Mouse (Mus musculus): Measurements from ENCODE around the gene Fkbp5.
A peak's percentile ranks its signal among the peaks of the same experiment; 100 is the strongest.

The Fkbp5 gene

GRCm38 (mm10) chr17:28460388-28460787 is 56.9 kb downstream of the Fkbp5 start:
- DNase-seq (ENCODE audit: low spot score in 2 of 2), result no peak

- peak in 1 of 2 experiments; percentile 45 for DNase-seq (ENCODE audit: low spot score in 2 of 2)
These were observed 62.2 kb downstream of the Fkbp5 start for GRCm38 (mm10) chr17:28455098-28455497.

DNA sequence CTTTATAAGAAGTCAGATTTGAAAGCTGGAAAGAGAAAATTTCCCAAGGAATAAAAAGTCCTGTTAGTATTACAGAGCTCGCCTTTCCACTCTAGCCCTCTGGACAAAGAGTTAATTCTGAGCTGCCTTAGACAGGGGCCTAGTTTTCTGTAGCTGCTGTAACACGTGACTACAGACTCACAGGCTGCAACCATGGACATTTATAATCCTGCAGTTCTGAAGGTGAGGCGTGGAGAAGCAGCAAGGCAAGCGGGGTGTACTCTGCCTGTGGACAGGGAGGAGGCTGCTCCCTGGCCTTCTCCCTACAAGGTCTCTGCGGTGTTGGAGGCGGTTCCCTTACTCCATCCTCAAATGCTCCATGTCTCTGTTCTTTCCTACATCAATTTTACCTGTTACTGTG is 64.4 kb downstream of the Fkbp5 start:
- DNase-seq (ENCODE audit: low spot score in 2 of 2), result no peak

DNA sequence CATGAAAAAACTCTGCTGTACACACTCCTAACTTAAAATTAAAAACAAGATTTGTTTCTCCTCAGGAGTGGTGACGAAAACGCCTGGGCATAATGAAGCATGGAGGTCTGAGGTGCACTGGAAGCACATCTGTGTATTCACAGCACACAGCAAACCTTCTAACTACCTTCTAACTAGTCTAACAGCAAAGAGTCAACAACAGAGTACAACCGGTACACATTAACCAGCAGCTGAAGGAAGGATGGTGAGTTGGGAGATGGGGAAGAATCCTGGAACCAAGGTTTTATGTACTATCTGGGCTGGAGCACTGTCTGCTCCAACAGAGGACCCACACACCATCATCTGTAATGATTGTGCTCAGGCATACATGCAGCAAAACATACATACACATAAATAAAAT is 65.4 kb downstream of the Fkbp5 start:
- no peak for DNase-seq (ENCODE audit: low spot score in 2 of 2)

- no peak for DNase-seq (ENCODE audit: low spot score in 2 of 2)
These were observed 65.8 kb downstream of the Fkbp5 start for GRCm38 (mm10) chr17:28451487-28451886.

- DNase-seq (ENCODE audit: low spot score in 2 of 2), result no peak
These were observed 69.1 kb downstream of the Fkbp5 start for GRCm38 (mm10) chr17:28448225-28448624.

GRCm38 (mm10) chr17:28447789-28448188 is 69.5 kb downstream of the Fkbp5 start:
- DNase-seq (ENCODE audit: low spot score in 2 of 2), result no peak

- no peak for DNase-seq (ENCODE audit: low spot score in 2 of 2)
These were observed 70.5 kb downstream of the Fkbp5 start for GRCm38 (mm10) chr17:28446820-28447168.

- no peak for DNase-seq (ENCODE audit: low spot score in 2 of 2)
These were observed 71.2 kb downstream of the Fkbp5 start for GRCm38 (mm10) chr17:28445886-28446819.

DNA sequence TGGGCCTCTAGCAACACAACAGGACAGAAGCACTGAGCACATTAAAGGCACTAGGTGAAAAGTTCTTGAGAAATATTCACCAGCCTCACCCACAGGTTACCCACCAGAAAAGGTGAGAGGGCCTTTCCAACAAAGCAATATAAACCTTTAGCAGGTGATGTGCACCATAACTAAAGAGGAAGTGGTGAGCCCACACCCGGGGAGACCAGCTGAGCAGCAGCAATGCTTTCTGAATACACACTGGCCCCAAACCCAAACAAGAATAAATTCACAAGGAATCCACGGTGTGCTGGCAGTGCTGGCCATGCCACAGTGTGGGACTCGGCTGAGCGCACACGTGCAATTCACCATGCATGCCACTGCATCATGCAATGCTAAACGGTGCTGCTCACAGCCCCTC is 74.7 kb downstream of the Fkbp5 start:
- DNase-seq (ENCODE audit: low spot score in 2 of 2), result no peak

DNA sequence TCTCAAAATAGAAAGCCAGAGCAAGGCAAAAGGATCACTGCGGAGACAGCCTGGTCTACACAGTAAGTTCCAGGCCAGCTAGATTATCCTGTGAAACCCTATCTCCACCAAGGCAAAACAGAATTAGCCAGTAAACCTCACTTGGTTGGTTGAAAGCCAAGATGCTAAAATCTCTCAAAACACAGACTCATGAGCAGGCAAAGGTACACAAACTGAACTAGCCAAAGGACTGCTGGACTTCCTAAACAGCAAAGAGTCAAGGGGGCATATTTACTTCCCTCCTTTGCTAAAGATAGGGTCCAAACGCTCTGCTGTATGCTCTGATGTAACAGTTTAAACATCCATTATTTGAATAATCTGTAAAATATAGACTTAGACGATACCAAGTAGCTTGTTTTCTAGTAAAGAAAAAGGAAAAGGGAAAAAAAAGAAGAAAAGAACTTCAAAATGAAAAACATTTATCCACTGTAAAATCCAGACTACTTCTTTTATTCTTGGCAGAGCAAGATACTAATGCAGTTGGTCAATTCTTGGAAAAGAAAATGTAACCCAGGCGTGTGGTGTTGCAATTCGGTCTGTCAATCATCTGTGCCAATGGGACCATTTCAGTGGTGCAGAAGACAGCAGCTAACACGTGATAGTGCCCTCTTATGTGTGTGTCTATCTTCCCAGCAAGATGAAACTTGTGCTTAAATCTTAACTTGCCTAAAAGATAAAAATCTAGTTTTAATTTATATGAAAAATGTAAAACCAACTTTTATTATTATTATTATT is 78.8 kb downstream of the Fkbp5 start:
- no peak for DNase-seq (ENCODE audit: low spot score in 2 of 2)

DNA sequence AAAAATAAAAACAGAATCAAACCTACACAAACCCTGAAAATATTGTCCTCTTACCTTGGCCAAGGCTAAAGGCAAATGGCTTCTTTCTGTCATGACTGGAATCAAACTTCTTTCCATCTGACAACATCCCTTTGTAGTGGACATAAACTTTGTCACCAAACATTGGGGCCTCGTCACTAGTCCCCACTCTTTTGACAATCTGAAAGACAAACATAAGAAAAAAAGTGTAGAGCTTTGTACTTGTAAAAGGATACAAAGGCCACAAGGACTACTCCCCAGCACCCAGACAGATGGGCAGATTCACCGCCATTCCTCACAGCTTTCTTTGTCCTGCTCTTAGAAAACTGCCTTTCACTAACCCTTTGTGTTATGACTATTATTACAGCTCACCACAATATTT is 79.4 kb downstream of the Fkbp5 start:
- no peak for DNase-seq (ENCODE audit: low spot score in 2 of 2)

- no peak for DNase-seq (ENCODE audit: low spot score in 2 of 2)
These were observed 82.3 kb downstream of the Fkbp5 start for GRCm38 (mm10) chr17:28434921-28435485.

DNA sequence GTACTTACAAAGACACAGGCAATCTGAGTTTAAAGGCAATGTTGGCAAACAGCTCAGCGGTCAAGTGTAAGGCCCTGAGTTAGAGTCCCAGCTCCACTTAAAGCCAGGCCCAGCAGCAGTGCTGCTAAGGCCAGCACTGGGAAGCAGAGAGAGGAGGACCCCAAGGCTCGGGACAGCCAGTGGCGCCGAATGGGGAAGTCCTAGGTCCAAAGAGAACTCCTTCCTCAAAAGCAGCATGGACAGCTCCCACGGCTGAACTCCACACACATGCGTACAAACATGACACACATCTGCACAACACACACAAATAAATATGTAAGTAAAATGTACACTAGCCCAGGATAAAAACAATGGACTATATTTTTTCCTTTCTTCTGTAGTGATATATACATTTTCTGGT is 84.3 kb downstream of the Fkbp5 start:
- peak in 1 of 2 experiments; percentile 33 for DNase-seq (ENCODE audit: low spot score in 2 of 2)

DNA sequence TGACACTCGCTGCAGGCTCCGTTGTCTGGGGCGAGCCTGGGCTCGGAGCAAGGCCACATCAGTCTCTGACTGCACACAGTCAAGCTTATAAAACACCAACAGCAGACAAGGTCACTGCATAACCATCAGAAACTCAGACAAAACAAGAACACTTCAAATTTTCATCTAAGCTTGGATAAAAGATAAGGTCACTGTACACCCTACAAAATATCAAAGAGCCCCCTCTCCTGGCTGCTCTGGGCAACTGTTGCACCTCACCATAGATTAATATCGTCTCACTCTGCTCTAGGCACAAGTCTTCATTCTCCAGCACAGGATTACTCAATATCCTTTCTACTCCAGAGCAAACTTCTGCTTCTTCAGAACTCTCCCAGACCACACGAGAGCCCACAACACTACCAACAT is 85.4 kb downstream of the Fkbp5 start:
- no peak for DNase-seq (ENCODE audit: low spot score in 2 of 2)

GRCm38 (mm10) chr17:28431038-28431437 is 86.3 kb downstream of the Fkbp5 start:
- DNase-seq (ENCODE audit: low spot score in 2 of 2), result no peak

DNA sequence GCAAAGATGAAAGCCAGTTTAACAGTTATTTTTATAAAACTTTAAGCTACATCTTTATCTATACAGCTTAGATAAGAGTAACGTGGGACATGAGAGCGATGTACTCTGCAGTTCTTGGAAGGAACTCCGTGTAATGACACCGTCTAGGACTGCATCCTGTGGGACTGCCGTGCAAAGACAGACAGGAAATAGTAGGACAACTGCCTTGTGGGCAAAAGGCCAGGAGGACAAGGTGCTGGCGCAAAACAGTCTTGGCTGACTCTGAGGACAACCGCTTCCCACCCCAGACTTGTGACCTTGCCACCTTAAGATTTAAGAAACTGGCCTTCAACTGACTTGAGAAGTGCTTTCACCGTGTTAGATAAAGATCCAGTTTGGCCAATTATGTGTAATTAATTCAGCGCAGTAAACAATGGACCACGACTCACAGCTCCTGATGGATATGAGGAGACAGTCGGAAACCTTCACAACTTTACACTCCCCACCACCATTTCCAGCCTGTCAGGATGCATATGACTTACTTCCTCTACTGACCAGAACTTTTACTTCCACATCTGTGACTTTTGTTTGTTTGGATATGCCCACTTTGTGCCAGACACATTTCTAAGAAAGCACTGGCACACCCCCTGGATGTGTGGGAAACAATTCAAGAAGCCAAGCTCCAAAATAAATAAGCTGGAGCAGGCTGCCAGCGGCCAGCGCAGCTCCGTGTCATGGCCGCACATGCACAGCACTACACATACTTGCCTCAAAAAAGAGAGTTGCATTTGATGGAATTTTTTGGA is 88.7 kb downstream of the Fkbp5 start:
- DNase-seq (ENCODE audit: low spot score in 2 of 2), result peak in 1 of 2 experiments; percentile 40

DNA sequence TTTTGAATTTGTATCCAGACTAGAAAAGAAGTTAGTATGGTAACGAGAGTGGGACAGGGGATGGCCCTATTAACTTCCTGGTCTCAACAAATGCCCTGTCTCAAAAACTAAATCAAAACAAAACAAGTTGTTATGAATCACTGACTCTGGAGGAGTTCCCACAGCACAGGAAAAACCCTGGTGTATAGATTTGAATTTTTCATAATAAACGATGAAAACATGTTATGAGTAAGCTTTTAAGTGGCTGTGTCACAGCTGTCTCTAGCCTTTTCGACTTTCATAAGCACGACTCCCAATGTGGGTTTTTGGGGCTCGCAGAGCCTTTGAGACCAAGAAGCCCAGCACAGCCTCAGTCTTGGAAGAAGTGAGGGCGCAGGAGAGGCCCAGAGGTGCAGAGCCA is 89.7 kb downstream of the Fkbp5 start:
- no peak for DNase-seq (ENCODE audit: low spot score in 2 of 2)

- no peak for DNase-seq (ENCODE audit: low spot score in 2 of 2)
These were observed 93.0 kb downstream of the Fkbp5 start for GRCm38 (mm10) chr17:28424373-28424772.

- no peak for DNase-seq (ENCODE audit: low spot score in 2 of 2)
These were observed 96.3 kb downstream of the Fkbp5 start for GRCm38 (mm10) chr17:28421071-28421470.

GRCm38 (mm10) chr17:28420229-28421051 is 96.9 kb downstream of the Fkbp5 start:
- DNase-seq (ENCODE audit: low spot score in 2 of 2), result no peak
